Mouse (Mus musculus): ENCODE data around the gene Tfeb. TPM values are rescaled to one million over a fixed set of nuclear protein-coding genes. Genes with fewer than 3 reads are reported as not detected.

Gene Tfeb
- polyA plus RNA-seq, 1 experiment = 7.6 TPM

DNA sequence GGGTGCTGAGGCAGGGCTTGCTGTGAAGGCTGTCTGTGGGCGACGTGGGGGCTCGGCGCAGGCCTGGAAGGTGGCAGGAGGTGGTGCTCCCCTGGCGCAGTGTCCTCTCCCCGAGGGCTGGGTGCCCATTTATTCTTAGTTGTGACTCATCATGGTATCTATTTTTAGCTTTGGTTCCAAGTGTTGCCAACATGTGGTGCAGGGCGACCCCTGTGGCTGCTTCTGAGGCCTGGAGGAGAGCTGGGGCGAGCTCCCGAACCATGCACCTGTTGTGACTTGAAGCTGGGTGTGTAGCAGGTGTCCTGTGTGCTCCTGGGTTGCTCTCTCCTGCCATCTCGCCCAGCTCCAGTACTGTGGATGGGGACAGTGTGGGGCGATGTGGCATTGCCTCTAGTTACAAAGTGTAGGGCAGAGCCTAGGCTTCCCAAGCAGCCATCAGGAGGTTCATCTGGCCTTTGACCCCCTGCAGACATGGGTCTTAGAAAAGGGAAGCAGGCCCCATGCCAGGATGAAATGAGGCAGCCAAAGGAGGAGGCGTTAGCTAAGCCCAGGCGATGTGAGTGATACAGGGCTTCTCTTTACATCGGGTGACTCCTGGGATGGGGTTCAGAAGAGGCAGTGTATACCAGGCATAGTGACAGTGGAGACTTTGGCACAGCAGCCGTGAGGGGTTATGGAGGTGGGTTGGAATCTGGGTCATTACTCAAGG lies 23.0 kb downstream of the Tfeb start:
- Histone ChIP-seq H3K27me3 (ENCODE audit: control insufficient read depth, insufficient read depth, insufficient read length) (no peaks in the 10 kb centered on the region), H3K79me2 (ENCODE audit: control insufficient read depth, insufficient read depth) (no peaks in the 10 kb centered on the region), H3ac (ENCODE audit: control insufficient read depth, insufficient read length, low read depth) (no peak overlapping the region), H3K4me3 (ENCODE audit: insufficient read depth, poor library complexity, severe bottlenecking) (no peak overlapping the region), H3K79me3 (ENCODE audit: low read depth) (no peaks in the 10 kb centered on the region), H3K36me3 (ENCODE audit: control insufficient read depth, insufficient read depth) (no peaks in the 10 kb centered on the region)
- no peak for TF ChIP-seq USF1 (IDR thresholded peaks at IDR 0.05; ENCODE audit: low read depth)
- no peak for TF ChIP-seq MYOG (IDR thresholded peaks at IDR 0.05; ENCODE audit: control insufficient read depth, extremely low read depth, insufficient read length)
- TF ChIP-seq MYOD1 (IDR thresholded peaks at IDR 0.05; ENCODE audit: control insufficient read depth, insufficient read length, low read depth) = peak; percentile 72
- TF ChIP-seq FOSL1 (IDR thresholded peaks at IDR 0.05; ENCODE audit: insufficient read depth, low read length, poor library complexity, severe bottlenecking) = peak; percentile 6
- TF ChIP-seq CEBPB (IDR thresholded peaks at IDR 0.05; ENCODE audit: low read depth) = no peak
- TF ChIP-seq CTCF (IDR thresholded peaks at IDR 0.05; ENCODE audit: control insufficient read depth, insufficient read depth, insufficient read length) = peak; percentile 39
- no peak for TF ChIP-seq MAX (IDR thresholded peaks at IDR 0.05)

DNA sequence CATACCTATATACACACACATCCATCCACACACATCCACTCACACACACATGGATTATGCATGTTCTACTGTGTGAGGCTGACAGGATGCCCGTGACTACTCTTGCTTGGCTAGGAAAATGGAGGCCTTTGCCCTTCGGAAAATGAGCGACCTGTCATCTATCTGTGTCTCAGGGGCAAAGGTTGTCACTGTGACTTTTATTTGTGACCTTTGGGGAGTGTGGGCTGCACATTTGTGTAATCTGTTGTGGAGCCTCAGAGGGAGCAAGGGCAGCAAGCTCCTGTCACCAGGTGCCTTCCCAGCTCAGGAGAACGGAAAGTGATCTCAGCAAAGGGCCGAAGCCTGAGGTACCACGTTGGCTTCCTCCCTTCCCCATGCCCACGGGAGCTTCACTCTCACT lies 25.2 kb downstream of the Tfeb start:
- Histone ChIP-seq H3K36me3 (ENCODE audit: control insufficient read depth, insufficient read depth) (no peaks in the 10 kb centered on the region), H3ac (ENCODE audit: control insufficient read depth, insufficient read length, low read depth) (no peak overlapping the region)
- TF ChIP-seq MAX (IDR thresholded peaks at IDR 0.05) (no peak), FOSL1 (IDR thresholded peaks at IDR 0.05; ENCODE audit: insufficient read depth, low read length, poor library complexity, severe bottlenecking) (no peak), MYOD1 (IDR thresholded peaks at IDR 0.05; ENCODE audit: control insufficient read depth, insufficient read length, low read depth) (no peak), USF1 (IDR thresholded peaks at IDR 0.05; ENCODE audit: low read depth) (no peak), CEBPB (IDR thresholded peaks at IDR 0.05; ENCODE audit: low read depth) (no peak), CTCF (IDR thresholded peaks at IDR 0.05; ENCODE audit: control insufficient read depth, insufficient read depth, insufficient read length) (no peak), MYOG (IDR thresholded peaks at IDR 0.05; ENCODE audit: control insufficient read depth, extremely low read depth, insufficient read length) (no peak)

DNA sequence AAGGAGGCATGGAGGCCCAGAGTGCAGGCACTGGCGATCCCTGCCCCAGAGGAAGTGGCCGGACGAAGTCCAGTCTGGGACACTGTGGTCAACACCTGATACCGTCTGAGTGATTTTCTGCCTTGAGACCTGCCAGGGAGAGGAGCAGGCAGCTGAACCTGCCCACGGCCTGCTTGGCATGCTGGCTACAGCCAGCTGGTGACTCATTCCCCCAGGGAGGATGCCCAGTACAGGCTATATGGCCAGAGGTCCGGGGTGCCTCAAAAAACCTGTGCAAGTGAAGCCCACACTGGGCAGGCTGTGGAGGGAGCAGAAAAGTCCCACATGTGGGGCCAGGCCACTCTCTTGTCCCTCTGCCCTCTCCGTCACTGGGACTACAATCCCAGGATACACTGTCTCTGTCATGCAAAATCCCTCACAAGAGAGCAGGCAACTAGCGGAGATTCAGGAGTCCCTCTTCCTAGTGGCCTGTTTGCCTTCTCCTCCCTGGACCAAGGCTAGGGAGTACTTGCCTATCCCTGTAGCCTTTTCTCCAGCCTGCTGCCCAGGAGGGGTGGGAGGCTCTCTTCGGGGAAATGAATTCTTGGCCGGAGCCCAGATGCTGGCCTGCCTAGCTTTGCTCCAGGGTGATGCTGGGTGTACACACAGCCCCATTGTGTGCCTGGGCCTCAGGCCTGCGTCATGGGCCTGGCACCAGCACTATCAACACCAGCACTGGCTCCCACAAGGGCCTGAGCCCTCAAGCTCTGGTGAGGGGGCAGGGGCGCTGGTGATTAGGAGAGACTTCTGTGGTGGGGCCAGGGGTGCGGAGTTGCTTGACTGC lies 25.9 kb downstream of the Tfeb start:
- no peaks in the 10 kb centered on the region for H3K79me2 ChIP-seq (ENCODE audit: control insufficient read depth, insufficient read depth)
- H3ac ChIP-seq (ENCODE audit: control insufficient read depth, insufficient read length, low read depth) = no peak overlapping the region
- H3K27me3 ChIP-seq (ENCODE audit: control insufficient read depth, insufficient read depth, insufficient read length) = no peaks in the 10 kb centered on the region
- no peak overlapping the region for H3K4me3 ChIP-seq (ENCODE audit: insufficient read depth, poor library complexity, severe bottlenecking)
- no peaks in the 10 kb centered on the region for H3K36me3 ChIP-seq (ENCODE audit: control insufficient read depth, insufficient read depth)
- no peak for TF ChIP-seq CEBPB (IDR thresholded peaks at IDR 0.05; ENCODE audit: low read depth)
- TF ChIP-seq USF1 (IDR thresholded peaks at IDR 0.05; ENCODE audit: low read depth) = no peak
- peak; percentile 59 for TF ChIP-seq MYOD1 (IDR thresholded peaks at IDR 0.05; ENCODE audit: control insufficient read depth, insufficient read length, low read depth)
- TF ChIP-seq CTCF (IDR thresholded peaks at IDR 0.05; ENCODE audit: control insufficient read depth, insufficient read depth, insufficient read length) = no peak
- peak; percentile 83 for TF ChIP-seq MAX (IDR thresholded peaks at IDR 0.05)
- peak; percentile 22 for TF ChIP-seq FOSL1 (IDR thresholded peaks at IDR 0.05; ENCODE audit: insufficient read depth, low read length, poor library complexity, severe bottlenecking)
- no peak for TF ChIP-seq MYOG (IDR thresholded peaks at IDR 0.05; ENCODE audit: control insufficient read depth, extremely low read depth, insufficient read length)
- H3K79me3 ChIP-seq (ENCODE audit: low read depth) = no peaks in the 10 kb centered on the region

More for the DNA sequence above, 25.2 kb downstream of the Tfeb start:
- no peaks in the 10 kb centered on the region for H3K79me3 ChIP-seq (ENCODE audit: low read depth)
- no peaks in the 10 kb centered on the region for H3K79me2 ChIP-seq (ENCODE audit: control insufficient read depth, insufficient read depth)
- no peaks in the 10 kb centered on the region for H3K27me3 ChIP-seq (ENCODE audit: control insufficient read depth, insufficient read depth, insufficient read length)
- no peak overlapping the region for H3K4me3 ChIP-seq (ENCODE audit: insufficient read depth, poor library complexity, severe bottlenecking)

DNA sequence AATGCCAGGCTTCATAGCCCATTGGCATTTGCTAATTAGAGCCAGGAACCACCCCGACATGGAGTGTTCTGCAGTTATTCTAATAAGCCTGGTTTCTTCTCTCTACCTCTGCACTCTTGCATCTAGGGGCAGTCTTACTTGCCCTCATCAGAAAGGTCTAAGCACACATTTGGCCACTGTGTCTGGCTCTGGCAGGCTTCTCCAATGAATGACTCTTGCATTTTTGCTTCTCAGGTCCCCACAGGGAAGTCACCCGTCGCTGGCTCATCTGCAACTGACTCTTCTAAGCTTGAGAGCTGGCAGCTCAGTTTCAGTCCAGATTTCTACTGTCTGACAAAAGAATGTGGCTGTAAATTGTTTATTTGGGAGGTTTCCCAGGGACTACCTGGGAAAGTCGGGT lies 29.2 kb downstream of the Tfeb start:
- H3K36me3 ChIP-seq (ENCODE audit: control insufficient read depth, insufficient read depth) = no peaks in the 10 kb centered on the region
- TF ChIP-seq FOSL1 (IDR thresholded peaks at IDR 0.05; ENCODE audit: insufficient read depth, low read length, poor library complexity, severe bottlenecking) (no peak), CTCF (IDR thresholded peaks at IDR 0.05; ENCODE audit: control insufficient read depth, insufficient read depth, insufficient read length) (no peak), CEBPB (IDR thresholded peaks at IDR 0.05; ENCODE audit: low read depth) (no peak), MYOG (IDR thresholded peaks at IDR 0.05; ENCODE audit: control insufficient read depth, extremely low read depth, insufficient read length) (no peak), MAX (IDR thresholded peaks at IDR 0.05) (no peak), USF1 (IDR thresholded peaks at IDR 0.05; ENCODE audit: low read depth) (no peak), MYOD1 (IDR thresholded peaks at IDR 0.05; ENCODE audit: control insufficient read depth, insufficient read length, low read depth) (no peak)
- H3K4me3 ChIP-seq (ENCODE audit: insufficient read depth, poor library complexity, severe bottlenecking) = no peak overlapping the region
- H3K27me3 ChIP-seq (ENCODE audit: control insufficient read depth, insufficient read depth, insufficient read length) = no peaks in the 10 kb centered on the region
- H3ac ChIP-seq (ENCODE audit: control insufficient read depth, insufficient read length, low read depth) = no peak overlapping the region
- no peaks in the 10 kb centered on the region for H3K79me3 ChIP-seq (ENCODE audit: low read depth)
- no peaks in the 10 kb centered on the region for H3K79me2 ChIP-seq (ENCODE audit: control insufficient read depth, insufficient read depth)

DNA sequence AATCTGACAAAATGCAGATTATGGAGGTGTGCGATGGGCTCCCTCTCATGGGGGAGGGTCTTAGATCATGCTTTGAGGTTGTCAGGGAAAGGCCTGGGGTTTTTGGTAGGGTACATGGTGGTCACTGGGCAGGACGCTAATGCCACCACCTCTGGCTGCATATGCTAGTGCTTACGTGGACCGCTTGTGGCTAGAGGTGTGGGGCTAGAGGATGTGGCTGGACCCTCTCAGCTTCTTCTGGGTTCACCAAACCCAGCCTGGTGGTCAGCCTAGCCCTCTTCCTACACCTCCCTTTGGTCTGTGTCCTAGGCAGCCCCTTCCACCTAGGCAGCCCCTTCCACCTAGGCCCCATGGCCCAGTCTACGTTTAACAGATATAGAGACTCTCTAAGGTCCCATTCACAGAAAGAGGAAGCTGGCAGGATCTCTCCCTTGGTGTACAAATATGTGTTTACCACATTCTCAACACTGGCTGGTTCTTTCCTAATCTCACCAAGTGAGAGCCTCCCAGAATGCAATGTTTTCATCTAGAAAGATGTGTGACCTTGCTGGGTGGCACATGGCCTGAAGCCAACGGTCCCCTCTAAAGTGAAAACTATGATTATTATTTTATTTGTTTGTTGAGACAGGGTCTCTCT lies 29.7 kb downstream of the Tfeb start:
- TF ChIP-seq MYOD1 (IDR thresholded peaks at IDR 0.05; ENCODE audit: control insufficient read depth, insufficient read length, low read depth) = no peak
- TF ChIP-seq CTCF (IDR thresholded peaks at IDR 0.05; ENCODE audit: control insufficient read depth, insufficient read depth, insufficient read length) = no peak
- no peak for TF ChIP-seq CEBPB (IDR thresholded peaks at IDR 0.05; ENCODE audit: low read depth)
- no peak for TF ChIP-seq USF1 (IDR thresholded peaks at IDR 0.05; ENCODE audit: low read depth)
- no peak for TF ChIP-seq MYOG (IDR thresholded peaks at IDR 0.05; ENCODE audit: control insufficient read depth, extremely low read depth, insufficient read length)

More for the DNA sequence above, 29.7 kb downstream of the Tfeb start:
- Histone ChIP-seq H3K36me3 (ENCODE audit: control insufficient read depth, insufficient read depth) (no peaks in the 10 kb centered on the region), H3K79me2 (ENCODE audit: control insufficient read depth, insufficient read depth) (no peaks in the 10 kb centered on the region), H3K79me3 (ENCODE audit: low read depth) (no peaks in the 10 kb centered on the region), H3K27me3 (ENCODE audit: control insufficient read depth, insufficient read depth, insufficient read length) (no peaks in the 10 kb centered on the region), H3K4me3 (ENCODE audit: insufficient read depth, poor library complexity, severe bottlenecking) (no peak overlapping the region), H3ac (ENCODE audit: control insufficient read depth, insufficient read length, low read depth) (no peak overlapping the region)
